Mouse (Mus musculus) telencephalon, adult 2 months (tissue): Measurements from ENCODE around the gene 4632433K11Rik.
"Not testable (repeated sequence)": the region's sequence is repeated elsewhere in the genome, so short reads cannot be mapped to it uniquely, and the experiment has no call there.

Source experiments
- DNase-seq: peaks from one replicate; pipeline ENCODE4 v3.0.0-alpha.2; 2011; ENCODE audit warnings: low read depth, low spot score

The 4632433K11Rik gene

GRCm38 (mm10) chr7:5056651-5057263, 22.8 kb downstream of the 4632433K11Rik start:
- DNase-seq, result no peak

GRCm38 (mm10) chr7:5057381-5057780, 23.5 kb downstream of the 4632433K11Rik start:
- DNase-seq, result no peak

GRCm38 (mm10) chr7:5057804-5058203, 23.9 kb downstream of the 4632433K11Rik start:
- DNase-seq, result no peak

- no peak for DNase-seq
Observed at GRCm38 (mm10) chr7:5058631-5059030, 24.7 kb downstream of the 4632433K11Rik start.

- no peak for DNase-seq
Observed at GRCm38 (mm10) chr7:5059421-5059820, 25.5 kb downstream of the 4632433K11Rik start.

- no peak for DNase-seq
Observed at GRCm38 (mm10) chr7:5060239-5060731, 26.4 kb downstream of the 4632433K11Rik start.

- DNase-seq, result peak; percentile 97
Observed at GRCm38 (mm10) chr7:5060944-5061773, 27.2 kb downstream of the 4632433K11Rik start.

GRCm38 (mm10) chr7:5061774-5062359, 27.9 kb downstream of the 4632433K11Rik start, which contains the start of gene U2af2:
TSS of gene U2af2 (plus strand) at chr7:5062143.
- peak; percentile 90 for DNase-seq

GRCm38 (mm10) chr7:5062360-5063001, 28.6 kb downstream of the 4632433K11Rik start:
- no peak for DNase-seq

GRCm38 (mm10) chr7:5064886-5065285, 31.0 kb downstream of the 4632433K11Rik start:
- DNase-seq, result no peak

- no peak for DNase-seq
Observed at GRCm38 (mm10) chr7:5073586-5073985, 39.7 kb downstream of the 4632433K11Rik start.

GRCm38 (mm10) chr7:5074984-5075383, 41.1 kb downstream of the 4632433K11Rik start:
- no peak for DNase-seq

- DNase-seq, result no peak
Observed at GRCm38 (mm10) chr7:5076931-5077330, 43.0 kb downstream of the 4632433K11Rik start.

GRCm38 (mm10) chr7:5079365-5080009, 45.6 kb downstream of the 4632433K11Rik start:
- DNase-seq, result not testable (repeated sequence)

GRCm38 (mm10) chr7:5080010-5080751, 46.3 kb downstream of the 4632433K11Rik start, which contains the start of gene Epn1:
TSS of gene Epn1 (plus strand) at chr7:5080235.
- peak; percentile 95 for DNase-seq

- DNase-seq, result no peak
Observed at GRCm38 (mm10) chr7:5080815-5081214, 46.9 kb downstream of the 4632433K11Rik start.

GRCm38 (mm10) chr7:5081241-5081640, 47.3 kb downstream of the 4632433K11Rik start:
- no peak for DNase-seq

- no peak for DNase-seq
Observed at GRCm38 (mm10) chr7:5081939-5082338, 48.0 kb downstream of the 4632433K11Rik start.

GRCm38 (mm10) chr7:5083325-5084105, 49.6 kb downstream of the 4632433K11Rik start:
- DNase-seq, result no peak
